Mouse (Mus musculus): ENCODE data around the gene Dync1li2.
A peak's percentile ranks its signal among the peaks of the same experiment; 100 is the strongest.

Dync1li2 gene

GRCm38 (mm10) chr8:104442299-104443124 is at the start of gene Dync1li2:
Dync1li2 (minus strand) TSS chr8:104443047.
- peak; percentile 83 for DNase-seq (ENCODE audit: low read depth, low spot score)

GRCm38 (mm10) chr8:104479091-104479490 is 36.2 kb upstream of the Dync1li2 start:
- DNase-seq (ENCODE audit: low read depth, low spot score), result no peak

- DNase-seq (ENCODE audit: low read depth, low spot score), result no peak
These were observed 29.6 kb upstream of the Dync1li2 start for GRCm38 (mm10) chr8:104472465-104472864.

GRCm38 (mm10) chr8:104467463-104467862 is 24.6 kb upstream of the Dync1li2 start:
- DNase-seq (ENCODE audit: low read depth, low spot score), result no peak

DNA sequence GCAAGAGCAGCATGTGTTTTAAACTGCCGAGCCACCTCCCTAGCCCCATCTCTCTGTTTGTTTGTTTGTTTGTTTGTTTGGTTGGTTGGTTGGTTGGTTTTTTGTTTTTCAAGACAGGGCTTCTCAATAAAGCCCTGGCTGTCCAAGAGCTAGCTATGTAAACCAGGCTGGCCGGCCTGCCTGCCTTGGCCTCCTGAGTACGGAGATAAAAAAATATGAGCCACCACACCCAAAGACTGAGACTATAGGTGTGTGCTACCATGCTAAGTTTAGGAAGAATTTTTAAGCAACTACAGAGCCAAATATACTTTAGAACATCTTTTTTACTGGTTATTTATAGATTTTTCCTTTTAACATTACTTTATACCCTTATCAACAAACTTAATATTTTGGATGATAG is 9.3 kb upstream of the Dync1li2 start:
- DNase-seq (ENCODE audit: low read depth, low spot score), result no peak

GRCm38 (mm10) chr8:104448796-104449195 is 5.9 kb upstream of the Dync1li2 start:
- no peak for DNase-seq (ENCODE audit: low read depth, low spot score)

GRCm38 (mm10) chr8:104446016-104446415 is 3.2 kb upstream of the Dync1li2 start:
- DNase-seq (ENCODE audit: low read depth, low spot score), result no peak

GRCm38 (mm10) chr8:104445248-104445647 is 2.4 kb upstream of the Dync1li2 start:
- no peak for DNase-seq (ENCODE audit: low read depth, low spot score)

GRCm38 (mm10) chr8:104443125-104443679 is 355 bp upstream of the Dync1li2 start:
- DNase-seq (ENCODE audit: low read depth, low spot score), result no peak

DNA sequence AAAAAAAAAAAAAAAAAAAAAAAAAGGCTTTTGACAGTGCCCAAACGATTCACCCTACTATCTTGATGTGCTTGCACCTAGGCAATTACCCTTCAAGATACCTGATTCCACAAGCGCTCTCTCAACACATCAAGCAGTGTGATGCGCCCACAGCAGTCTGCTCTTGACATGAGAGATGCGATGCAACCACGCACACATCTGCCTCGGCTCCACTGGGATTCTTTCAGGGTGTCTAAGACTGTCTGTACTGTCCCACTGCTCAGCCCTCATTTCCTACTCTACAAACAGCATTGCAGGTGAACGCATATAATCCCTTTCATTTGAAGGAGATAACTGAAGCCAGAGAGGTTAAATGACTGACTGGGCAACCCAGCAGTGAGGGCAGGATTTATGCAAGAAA is 1.2 kb downstream of the Dync1li2 start:
- DNase-seq (ENCODE audit: low read depth, low spot score), result no peak

- no peak for DNase-seq (ENCODE audit: low read depth, low spot score)
These were observed 3.4 kb downstream of the Dync1li2 start for GRCm38 (mm10) chr8:104439461-104439860.

GRCm38 (mm10) chr8:104437494-104438135 is 5.2 kb downstream of the Dync1li2 start:
- DNase-seq (ENCODE audit: low read depth, low spot score), result no peak

DNA sequence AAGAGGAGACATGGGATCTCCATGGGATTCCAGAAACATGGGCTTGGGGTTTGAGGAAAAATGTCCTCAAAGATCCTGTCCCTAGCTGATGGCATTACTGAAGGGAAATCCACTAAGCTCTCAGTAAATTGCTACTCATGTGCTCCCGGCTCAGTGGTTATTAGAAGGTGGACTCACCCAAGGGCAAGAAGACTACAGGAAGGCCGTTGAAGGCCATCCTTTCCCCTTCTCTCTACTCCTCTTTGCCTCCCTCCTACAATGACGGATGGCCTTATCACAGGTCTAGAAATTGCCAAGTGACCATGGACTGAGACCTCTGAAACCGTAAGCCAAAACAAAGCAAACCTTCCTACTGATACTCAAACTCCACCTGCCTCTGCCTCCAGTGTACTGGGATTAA is 6.3 kb downstream of the Dync1li2 start:
- no peak for DNase-seq (ENCODE audit: low read depth, low spot score)

GRCm38 (mm10) chr8:104436038-104436437 is 6.8 kb downstream of the Dync1li2 start:
- peak; percentile 93 for DNase-seq (ENCODE audit: low read depth, low spot score)

DNA sequence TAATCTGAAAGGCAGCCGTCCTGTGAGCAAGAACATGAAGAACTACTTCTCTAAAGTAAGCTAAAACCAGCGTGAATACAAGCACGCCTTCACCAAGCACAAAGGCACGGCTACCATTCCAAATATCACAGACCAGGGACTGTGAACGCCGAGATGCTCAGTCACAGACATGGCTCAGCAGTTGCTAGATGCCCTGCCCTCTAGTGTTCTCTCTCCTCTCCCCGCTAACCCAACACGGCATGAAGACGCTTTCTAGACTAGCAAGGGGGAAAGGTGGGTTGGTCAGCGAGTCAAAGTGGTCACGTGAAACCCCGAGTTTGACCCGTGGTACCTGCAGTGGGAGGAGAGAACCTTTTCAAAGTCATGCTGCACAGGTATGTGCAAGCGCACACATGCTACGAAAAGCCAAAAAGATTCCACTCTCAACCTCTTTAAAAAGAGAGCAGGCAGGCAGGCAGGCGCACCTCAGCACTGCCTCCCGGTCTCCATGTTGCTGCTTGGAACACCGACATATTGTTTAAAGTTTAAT is 8.0 kb downstream of the Dync1li2 start:
- DNase-seq (ENCODE audit: low read depth, low spot score), result no peak

DNA sequence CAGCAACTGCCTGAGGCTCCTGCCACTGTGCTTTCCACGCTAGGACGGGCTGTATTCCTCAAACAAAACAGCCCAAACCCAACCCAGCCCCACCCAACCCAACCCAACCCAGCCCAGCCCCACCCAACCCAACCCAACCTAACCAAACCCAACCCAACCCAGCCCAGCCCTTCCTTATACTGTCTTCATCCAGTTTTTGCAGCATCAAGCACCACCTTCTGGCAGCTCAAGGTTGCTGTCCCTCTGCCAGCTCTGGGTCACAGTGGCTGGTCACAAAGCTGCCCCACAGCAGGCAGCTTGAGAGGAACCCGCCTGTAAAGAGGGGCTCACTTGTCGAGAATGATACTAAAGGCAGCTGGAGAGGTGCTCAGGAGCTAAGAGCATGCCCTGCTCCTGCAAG is 8.6 kb downstream of the Dync1li2 start:
- DNase-seq (ENCODE audit: low read depth, low spot score), result no peak

DNA sequence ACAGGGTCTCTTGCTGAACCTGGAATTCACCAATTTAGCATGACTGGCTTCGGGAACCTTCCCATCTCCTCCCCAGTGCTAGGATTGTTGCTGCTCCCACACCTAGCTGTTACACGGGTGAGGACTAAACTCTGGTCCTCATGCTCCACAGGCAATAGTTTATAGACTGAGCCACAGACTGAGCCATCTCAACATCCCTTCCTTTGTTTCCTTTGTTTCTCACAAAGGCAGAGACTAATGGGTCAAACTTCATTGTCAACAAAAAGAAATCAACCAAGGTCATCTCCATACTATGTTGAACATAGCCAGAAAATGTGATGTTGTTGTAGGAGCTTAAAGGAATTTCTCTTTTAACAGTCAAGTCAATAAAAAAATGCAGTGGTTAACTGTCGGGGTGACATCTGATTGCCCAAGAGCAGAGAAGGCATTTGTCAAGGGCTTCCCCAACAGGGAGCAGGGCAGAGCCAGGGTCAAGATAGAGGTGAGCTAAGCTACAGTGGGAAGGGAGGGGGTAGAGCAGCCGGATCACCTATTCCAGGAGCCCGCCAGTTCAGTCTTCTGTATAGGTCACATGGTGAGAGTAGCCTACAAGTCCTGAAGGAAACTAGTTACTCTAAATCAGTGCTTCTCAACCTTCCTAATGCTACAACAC is 9.5 kb downstream of the Dync1li2 start:
- DNase-seq (ENCODE audit: low read depth, low spot score), result no peak

GRCm38 (mm10) chr8:104432656-104433055 is 10.2 kb downstream of the Dync1li2 start:
- DNase-seq (ENCODE audit: low read depth, low spot score), result no peak

GRCm38 (mm10) chr8:104430230-104430629 is 12.6 kb downstream of the Dync1li2 start:
- DNase-seq (ENCODE audit: low read depth, low spot score), result no peak

GRCm38 (mm10) chr8:104427703-104428102 is 15.1 kb downstream of the Dync1li2 start:
- DNase-seq (ENCODE audit: low read depth, low spot score), result no peak

DNA sequence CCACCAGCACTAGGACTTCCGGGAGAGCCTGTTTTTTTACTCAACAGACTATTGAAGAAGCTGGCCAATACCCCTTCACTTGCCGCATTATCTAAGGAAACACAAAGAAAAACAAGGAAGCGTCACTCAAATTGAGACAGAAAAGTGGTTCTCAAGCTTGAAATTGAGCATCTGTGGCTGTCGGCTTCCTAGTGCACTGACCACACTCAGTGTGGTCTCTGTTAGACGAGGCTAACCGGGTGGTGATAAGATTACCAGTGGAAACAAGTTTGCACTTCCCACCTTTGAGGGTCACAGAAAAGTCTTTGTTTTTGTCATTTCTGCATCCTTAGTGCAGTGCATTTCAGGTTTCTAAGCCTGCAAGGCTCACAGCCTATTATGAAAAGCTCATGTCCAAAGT is 20.5 kb downstream of the Dync1li2 start:
- DNase-seq (ENCODE audit: low read depth, low spot score), result no peak

DNA sequence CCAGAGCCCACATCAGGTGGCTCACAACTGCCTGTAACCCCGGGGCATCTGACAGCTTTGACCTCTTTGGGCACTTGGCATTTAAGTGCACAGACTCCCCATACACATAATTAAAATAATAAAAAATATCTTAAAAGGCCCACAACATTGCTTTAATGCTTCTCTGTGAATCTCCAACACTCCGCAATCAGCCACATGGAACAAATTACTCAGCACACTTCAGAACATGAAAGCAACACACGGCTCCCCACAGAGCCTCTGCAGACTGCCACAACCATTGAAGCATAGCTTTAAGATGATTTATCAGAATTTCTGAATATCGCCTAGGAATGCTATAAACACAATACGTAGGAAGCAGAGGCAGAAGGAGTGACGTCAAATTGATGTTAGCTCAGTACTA is 26.8 kb downstream of the Dync1li2 start:
- DNase-seq (ENCODE audit: low read depth, low spot score), result no peak
